Mouse (Mus musculus) activated CD4-positive, CD25-positive, alpha-beta regulatory T cell, adult 4 months (primary cell): ENCODE measurements around the gene P2rx2. TPM values are rescaled to one million over a fixed set of nuclear protein-coding genes. Genes with fewer than 3 reads are reported as not detected.

Experiments
- ATAC-seq: one replicate; pipeline ENCODE4 v1.8.0; 2017
- polyA plus RNA-seq, 2 experiments: library from polyadenylated mRNA; unstranded; fragments of 100-300 nt; shearing (Covaris generic); gene quantifications; one replicate each; pipeline ENCODE4 v1.2.1; 2017

The P2rx2 gene
- not detected for polyA plus RNA-seq

GRCm38 (mm10) chr5:110342648-110343284, at the start of gene P2rx2:
Gene P2rx2 (minus strand): TSS chr5:110343212.
- no peak for ATAC-seq

GRCm38 (mm10) chr5:110392727-110393126, 49.7 kb upstream of the P2rx2 start:
- ATAC-seq, result no peak

- no peak for ATAC-seq
Observed at GRCm38 (mm10) chr5:110390631-110391030, 47.6 kb upstream of the P2rx2 start.

- no peak for ATAC-seq
Observed at GRCm38 (mm10) chr5:110387332-110387731, 44.3 kb upstream of the P2rx2 start.

GRCm38 (mm10) chr5:110386371-110387330, 43.6 kb upstream of the P2rx2 start:
- ATAC-seq, result no peak

- no peak for ATAC-seq
Observed at GRCm38 (mm10) chr5:110385263-110385662, 42.3 kb upstream of the P2rx2 start.

- ATAC-seq, result no peak
Observed at GRCm38 (mm10) chr5:110384491-110384890, 41.5 kb upstream of the P2rx2 start.

- no peak for ATAC-seq
Observed at GRCm38 (mm10) chr5:110379823-110380222, 36.8 kb upstream of the P2rx2 start.

- no peak for ATAC-seq
Observed at GRCm38 (mm10) chr5:110379086-110379485, 36.1 kb upstream of the P2rx2 start.

GRCm38 (mm10) chr5:110378181-110378583, 35.2 kb upstream of the P2rx2 start:
- no peak for ATAC-seq

- ATAC-seq, result no peak
Observed at GRCm38 (mm10) chr5:110376802-110377433, 33.9 kb upstream of the P2rx2 start.

GRCm38 (mm10) chr5:110363822-110364545, 21.0 kb upstream of the P2rx2 start:
- ATAC-seq, result no peak

- peak; percentile 73 for ATAC-seq
Observed at GRCm38 (mm10) chr5:110363179-110363821, 20.3 kb upstream of the P2rx2 start.

GRCm38 (mm10) chr5:110362813-110363178, 19.8 kb upstream of the P2rx2 start:
- ATAC-seq, result peak; percentile 7

GRCm38 (mm10) chr5:110361465-110361864, 18.5 kb upstream of the P2rx2 start:
- ATAC-seq, result no peak

GRCm38 (mm10) chr5:110357531-110358179, 14.6 kb upstream of the P2rx2 start:
- peak; percentile 69 for ATAC-seq

- no peak for ATAC-seq
Observed at GRCm38 (mm10) chr5:110354716-110355115, 11.7 kb upstream of the P2rx2 start.

GRCm38 (mm10) chr5:110347006-110347405, 4.0 kb upstream of the P2rx2 start:
- ATAC-seq, result no peak

- ATAC-seq, result no peak
Observed at GRCm38 (mm10) chr5:110345553-110345952, 2.5 kb upstream of the P2rx2 start.

GRCm38 (mm10) chr5:110344524-110344923, 1.5 kb upstream of the P2rx2 start, which contains the start of gene Lrcol1:
Gene Lrcol1 (plus strand): TSS chr5:110344730.
- no peak for ATAC-seq

GRCm38 (mm10) chr5:110338792-110339191, 4.2 kb downstream of the P2rx2 start:
- ATAC-seq, result no peak
